Mouse (Mus musculus): ENCODE results near the gene Adamtsl2.

DNA sequence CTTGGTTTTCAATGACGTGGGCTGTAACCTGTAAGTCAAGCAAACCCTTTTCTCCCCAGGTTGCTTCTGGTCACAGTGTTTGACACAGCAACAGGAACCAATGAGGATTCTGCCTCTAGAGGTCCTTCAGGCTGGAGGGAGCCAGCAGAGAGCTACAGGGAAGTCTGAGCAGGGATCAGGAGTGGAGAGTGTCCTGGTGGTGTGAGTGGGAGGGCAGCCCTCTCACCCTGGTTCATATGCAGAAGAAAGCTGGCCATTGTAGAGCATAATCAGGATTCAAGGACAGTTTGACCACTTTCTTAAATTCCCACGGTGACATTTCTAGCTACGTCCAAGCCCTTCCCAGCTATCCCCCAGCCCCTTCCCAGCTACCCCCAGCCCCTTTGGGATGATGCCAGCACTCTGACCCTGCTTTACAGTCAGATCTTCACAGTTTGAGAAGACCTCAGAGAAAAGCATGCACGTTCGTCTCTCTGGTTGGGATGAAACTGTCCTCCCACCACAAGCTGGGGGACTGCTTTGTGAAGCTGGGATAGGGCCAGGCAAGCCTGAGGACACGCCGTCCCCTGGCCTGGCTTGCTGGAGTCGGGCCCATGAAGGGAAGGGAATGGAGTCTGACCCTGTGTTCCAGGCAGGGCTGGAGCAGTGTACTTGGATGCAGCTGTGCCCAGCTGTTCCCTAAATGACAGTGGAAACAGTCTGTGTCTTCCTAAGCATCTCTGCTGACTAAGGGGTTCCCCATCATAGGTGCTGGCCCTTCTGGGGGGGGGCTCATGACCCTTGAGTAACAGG lies 33.0 kb upstream of the Adamtsl2 start:
- TF ChIP-seq HCFC1 (IDR thresholded peaks at IDR 0.05; ENCODE audit: borderline replicate concordance, insufficient read depth, low read length) (no peak), ZC3H11A (IDR thresholded peaks at IDR 0.05; ENCODE audit: borderline replicate concordance, low read depth, low read length) (no peak), ZNF384 (IDR thresholded peaks at IDR 0.05; ENCODE audit: low read depth, low read length) (no peak), MAFK (IDR thresholded peaks at IDR 0.05; ENCODE audit: insufficient read depth, low read depth, low read length) (no peak)
